Mouse (Mus musculus) liver, adult 2 months (tissue): ENCODE measurements at regions not wholly inside any gene's neighbourhood (a gene's known extent, or its start where the extent isn't known, plus 50 kb on each side); places are given as distances from the start of the nearest gene placed in this dataset.

Experiments
- CTCF ChIP-seq: fragments of 200-500 bp; IDR thresholded peaks from 2 replicates; pipeline ENCODE4 v1.5.1; 2011; ENCODE audit warnings: low read depth, low read length, control low read depth
- POLR2A ChIP-seq: fragments of 200-500 bp; IDR thresholded peaks from 2 replicates; pipeline ENCODE4 v1.6.1; 2011; ENCODE audit warnings: low read length, control low read depth; ENCODE audit not compliant: insufficient read depth; ENCODE audit errors: extremely low read depth

GRCm38 (mm10) chr10:111827246-111827645 lies 145.2 kb upstream of the Krr1 start:
- TF ChIP-seq CTCF: no peak
- TF ChIP-seq POLR2A: no peak
